Mouse (Mus musculus): ENCODE results near the gene Sstr3.

Gene Sstr3

DNA sequence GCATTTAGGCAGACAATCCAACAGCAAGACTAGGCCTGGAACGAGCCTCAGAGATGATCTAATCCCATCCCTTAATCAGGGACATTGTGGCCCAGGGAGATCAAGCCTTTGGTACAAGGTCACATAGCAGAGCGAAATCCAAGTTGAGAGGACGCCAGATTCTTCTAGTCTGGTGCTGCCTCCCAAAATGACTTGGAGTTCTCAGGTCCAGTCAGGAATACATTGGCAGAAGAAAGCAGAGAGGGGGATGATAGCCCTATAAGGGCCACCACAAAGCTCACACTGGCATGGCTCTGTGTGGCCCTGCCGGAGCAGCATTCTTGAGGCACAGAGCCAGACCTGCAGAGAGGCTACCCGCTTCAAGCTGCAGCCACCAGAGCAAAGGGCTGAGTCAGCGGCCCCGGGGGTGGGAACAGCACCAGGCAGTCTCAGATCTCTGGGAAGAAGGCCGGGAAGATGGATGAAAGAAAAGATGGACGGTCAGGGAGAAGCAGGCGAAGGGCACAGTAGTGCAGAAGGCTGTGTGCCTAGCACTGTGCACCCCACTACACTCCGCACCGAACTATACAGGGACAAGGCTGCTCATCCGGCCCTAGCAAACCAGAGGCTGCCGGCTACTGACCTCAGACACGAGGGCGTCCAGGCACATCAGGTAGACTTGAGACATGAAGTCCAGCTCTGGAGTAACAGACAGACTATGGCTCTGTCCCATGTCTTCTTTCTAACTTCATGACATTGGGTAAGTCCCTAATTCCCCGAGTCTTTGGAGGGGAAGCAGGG is 13.6 kb downstream of the Sstr3 start, which contains the start of gene C1qtnf6:
TSS of gene C1qtnf6 (minus strand) at position 746 of the 780 bp plus-strand sequence.
- 66% methylated on average over 17 of the region's 17 CpGs for WGBS

DNA sequence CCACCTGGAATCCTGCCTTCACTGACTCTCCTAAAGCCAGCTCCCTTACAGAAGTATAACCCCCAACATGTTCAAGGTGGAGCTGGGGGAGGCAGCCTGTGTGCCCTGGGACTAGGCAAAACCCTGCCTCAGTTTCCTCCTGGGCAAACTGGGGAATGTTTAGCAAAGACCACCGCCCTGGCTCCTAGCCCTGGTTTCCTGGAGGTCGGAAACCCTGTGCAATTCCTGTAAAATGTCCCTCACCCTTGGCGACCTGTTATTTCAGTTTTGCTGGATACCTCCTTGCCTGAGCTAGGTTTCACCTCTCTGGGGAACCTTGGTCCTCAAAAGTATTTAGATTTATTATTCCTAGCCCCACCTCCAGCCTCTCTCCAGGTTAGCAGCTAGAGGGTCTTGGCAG is 14.3 kb downstream of the Sstr3 start:
- WGBS, result 88% methylated on average over 3 of the region's 3 CpGs

DNA sequence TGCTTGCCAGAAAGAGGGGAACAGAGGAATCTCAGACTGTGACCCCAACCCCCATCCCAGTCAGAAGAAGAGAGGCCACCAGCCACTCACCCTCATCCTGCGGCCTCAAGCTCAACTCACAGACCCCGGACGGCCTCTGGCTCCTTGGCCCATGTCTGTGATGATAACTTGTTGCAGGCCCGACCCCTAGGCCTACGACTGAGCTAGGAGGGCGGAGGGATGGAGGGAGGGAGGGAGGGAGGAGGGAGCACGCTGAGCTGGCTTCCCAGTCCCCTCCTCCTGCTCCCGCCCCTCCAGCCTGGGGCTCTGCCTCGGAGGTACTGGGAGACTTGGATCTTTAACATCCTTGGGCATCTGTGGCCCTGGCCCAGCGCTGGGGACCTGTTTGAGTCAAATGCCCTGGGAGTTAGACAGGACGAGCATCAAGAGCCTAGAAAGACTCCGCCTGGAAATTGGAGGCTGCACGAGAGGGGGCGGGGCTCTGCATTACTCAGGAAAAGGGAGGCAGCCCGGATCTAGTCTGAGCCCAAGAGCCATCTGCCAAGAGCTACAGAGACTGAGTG is 15.0 kb downstream of the Sstr3 start:
- 9% methylated on average over 15 of the region's 15 CpGs for whole genome bisulfite sequencing

GRCm38 (mm10) chr15:78528726-78529411 is 15.6 kb downstream of the Sstr3 start:
- WGBS, result 45% methylated on average over 11 of the region's 11 CpGs

DNA sequence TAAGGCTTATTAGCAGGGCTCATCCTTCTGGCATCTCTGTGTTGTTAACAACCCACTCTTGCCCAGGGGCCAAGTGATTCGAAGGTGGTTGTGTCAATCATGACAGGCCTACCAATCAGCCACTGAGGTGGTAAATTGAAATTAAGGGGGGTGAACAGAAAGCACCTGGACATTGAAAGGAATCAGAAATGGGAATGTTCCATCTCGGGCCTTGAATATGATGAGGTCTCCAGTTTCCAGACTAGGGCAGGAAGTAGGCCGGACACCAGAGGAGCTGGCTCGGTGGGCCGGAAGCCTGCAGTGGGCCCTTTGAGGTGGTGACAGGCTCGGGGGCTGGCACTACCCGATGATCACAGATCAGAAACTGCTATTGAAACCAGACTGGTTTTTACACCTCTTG is 16.5 kb downstream of the Sstr3 start:
- 76% methylated on average over 7 of the region's 7 CpGs for WGBS

DNA sequence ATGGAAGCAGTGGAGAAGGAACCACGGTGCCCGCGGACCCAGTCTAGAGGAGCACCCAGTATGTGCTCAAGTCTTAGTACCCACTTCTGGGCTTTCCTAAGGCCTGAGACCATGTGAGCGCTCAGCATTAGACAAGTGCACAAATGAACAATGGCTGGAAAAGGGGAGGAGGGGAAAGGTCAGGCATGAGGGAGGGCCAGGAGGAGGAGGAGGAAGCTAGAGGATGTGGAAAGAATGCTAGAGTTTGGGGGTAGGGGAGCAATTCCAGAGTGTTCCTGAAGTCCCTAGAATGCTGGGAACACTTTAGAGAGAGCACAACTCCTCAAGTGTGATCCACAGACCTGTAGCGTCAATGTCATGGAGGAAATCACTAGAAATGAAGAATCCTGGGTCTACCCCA is 20.3 kb downstream of the Sstr3 start:
- 96% methylated on average over 5 of the region's 5 CpGs for WGBS

- 84% methylated on average over 6 of the region's 6 CpGs for WGBS
These were observed 22.6 kb downstream of the Sstr3 start for GRCm38 (mm10) chr15:78521892-78522291.

DNA sequence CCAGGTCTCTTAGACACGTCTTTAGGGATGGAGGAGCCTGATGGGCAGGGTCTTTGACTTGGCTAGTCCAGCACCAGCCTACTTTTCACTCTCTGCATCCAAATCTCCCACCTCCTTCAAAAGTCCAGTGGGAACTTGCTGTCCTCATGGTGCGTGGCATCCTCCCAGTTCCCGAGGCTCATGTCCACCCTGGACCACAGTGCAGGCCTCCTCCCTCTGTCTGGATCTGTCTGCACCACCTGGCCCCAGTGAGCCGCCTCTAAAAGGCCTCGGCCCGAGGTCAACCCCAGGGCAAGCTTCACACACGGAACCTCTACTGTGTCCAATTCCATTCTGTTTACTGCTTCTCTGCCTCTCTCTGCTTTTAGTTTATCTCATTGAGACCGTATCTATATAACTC is 23.2 kb downstream of the Sstr3 start:
- WGBS, result 85% methylated on average over 8 of the region's 8 CpGs

DNA sequence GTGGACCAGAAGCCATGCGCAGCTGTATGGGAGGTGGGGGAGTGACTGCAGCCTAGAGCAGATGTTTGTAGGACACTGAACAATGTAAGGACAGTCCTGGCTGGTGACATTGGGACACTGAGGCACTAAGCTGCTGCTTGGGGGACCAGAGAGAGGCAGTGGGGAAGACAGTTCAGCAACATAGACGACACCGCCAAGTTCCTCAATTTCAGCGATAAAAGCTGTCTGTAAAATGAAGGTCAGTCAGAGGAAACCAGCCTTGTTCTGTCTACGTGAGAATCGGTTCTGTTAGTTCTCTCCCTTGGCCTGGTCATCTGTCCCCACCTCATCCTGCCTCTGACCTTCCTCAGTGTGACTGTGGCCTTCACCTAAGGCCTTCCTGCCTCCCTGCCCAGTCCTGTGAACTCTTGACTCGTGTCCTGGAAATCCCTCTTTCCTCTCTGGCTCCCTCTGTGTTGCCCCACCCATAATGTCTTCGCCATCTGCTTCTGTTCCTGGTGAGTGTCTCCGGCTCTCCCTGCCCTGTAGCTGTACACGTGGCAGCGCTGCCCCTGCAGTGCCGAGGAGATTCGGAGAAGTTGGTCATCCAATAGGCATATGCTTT is 24.3 kb downstream of the Sstr3 start:
- 68% methylated on average over 13 of the region's 13 CpGs for WGBS

DNA sequence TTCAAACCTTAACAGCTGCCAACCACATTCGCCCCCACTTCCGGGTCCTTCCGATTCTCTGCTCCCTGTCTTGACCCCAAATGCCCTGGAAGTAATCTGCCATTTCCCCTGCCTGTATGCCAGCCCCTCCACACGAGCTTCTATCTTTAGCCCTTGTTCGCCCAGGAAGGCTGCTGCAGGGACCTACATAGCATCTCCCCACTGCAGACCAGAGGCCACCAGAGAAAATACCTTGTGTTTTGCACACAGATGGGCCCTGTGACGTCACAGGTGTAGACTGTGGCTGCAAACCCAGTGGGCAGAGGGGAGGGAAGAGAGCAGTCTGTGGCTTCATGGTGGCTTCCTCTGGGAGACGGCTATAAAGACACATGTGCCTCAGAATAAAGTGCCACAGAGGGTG is 26.3 kb downstream of the Sstr3 start:
- WGBS, result 42% methylated on average over 7 of the region's 7 CpGs

- WGBS, result 71% methylated on average over 6 of the region's 6 CpGs
These were observed 28.7 kb downstream of the Sstr3 start for GRCm38 (mm10) chr15:78515759-78516158.

DNA sequence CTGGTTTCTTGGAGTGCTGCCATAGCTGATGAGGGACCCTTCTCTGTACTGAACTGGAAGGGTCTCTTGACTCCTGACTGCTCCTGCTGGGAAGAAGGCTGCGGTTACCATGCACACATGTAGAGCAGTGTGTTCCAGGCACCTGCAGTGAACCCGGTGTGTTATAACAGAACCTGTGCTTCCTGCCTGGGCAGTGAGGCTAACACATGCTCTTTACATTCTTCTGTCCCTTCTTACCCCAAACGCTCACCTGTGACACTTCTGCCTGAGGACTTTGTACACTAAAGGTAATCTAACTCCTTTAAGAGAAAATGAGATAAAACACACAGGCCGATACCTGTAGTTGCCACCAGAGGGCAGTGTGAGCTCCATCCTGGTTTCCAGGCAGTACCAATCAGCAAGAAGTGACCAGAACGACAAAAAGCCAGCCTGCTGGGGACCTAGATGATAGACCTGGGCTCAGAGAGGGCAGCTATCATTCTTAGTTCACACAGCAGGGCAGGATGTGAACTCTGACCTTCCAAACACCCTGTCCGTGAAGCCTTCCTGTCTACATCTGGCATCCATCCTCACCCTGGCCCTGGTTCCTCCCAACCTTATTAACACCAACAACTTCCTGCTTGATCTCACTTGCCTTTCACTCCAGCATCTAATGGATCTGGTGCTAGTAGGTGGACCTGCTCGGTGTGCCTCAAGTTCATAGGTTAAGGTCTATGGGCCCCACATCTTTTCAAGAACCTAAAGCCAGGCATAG is 29.9 kb downstream of the Sstr3 start:
- 28% methylated on average over 7 of the region's 7 CpGs for WGBS

DNA sequence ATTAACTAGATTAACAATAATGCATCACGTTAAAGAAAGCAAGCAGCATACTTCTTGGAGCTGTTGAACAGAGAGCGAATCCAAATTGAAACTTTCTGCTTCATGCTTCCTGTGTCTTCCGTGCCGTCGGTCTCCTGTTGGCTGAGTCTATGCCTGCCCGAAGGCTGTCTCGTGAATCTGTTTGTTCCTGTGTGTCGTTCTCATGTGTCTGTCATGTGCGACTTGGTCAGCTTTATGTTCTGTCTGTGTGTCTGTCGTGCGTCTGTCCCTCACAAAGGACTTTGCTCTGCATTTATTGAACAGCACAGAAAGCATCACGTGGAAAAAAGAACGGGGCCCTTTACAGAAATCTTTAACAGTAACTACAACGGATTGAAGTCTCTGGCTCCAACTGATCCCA is 31.5 kb downstream of the Sstr3 start:
- 89% methylated on average over 14 of the region's 14 CpGs for WGBS

GRCm38 (mm10) chr15:78511951-78512350 is 32.5 kb downstream of the Sstr3 start:
- 85% methylated on average over 7 of the region's 7 CpGs for WGBS

DNA sequence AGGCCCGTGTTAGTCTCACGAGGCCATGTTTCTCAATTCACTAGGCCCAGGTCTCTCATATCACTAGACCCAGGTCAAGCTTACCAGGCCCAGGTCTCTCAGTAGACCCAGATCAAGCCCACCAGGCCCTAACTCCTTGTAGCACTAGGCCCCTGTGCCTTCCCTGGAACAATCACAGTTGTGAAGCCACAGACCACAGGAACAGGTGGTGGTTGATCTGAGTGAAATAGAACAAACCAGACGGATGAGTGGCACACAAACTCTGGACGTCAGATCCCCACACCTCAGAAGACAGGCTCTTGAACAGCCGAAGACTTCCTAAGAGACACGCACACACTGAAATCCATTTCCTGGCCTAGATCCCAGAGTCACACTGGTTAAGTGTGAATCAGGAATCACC is 33.7 kb downstream of the Sstr3 start:
- WGBS, result 77% methylated on average over 6 of the region's 6 CpGs

DNA sequence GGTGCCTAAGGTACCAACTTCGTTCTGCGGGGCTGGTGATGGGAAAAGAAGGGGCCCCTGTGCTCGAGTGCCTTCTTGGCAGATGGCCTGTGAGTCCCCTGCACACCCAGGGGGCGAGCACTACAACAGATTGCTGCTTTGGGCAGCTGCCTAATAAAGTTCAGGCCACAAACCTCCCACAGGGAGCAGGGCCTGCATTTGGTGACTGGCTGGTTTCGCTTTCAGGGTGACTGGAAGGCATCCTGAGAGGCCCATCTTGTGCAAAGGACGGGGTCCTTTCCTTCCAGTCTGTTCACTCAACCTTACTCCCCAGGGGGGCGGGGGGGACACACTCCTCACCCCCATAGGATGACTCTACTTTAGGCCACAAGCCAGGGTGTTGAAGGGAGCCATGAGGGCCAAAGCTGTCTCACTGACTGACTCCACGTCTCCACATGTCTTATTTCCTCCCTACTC is 34.3 kb downstream of the Sstr3 start:
- 73% methylated on average over 8 of the region's 8 CpGs for WGBS

DNA sequence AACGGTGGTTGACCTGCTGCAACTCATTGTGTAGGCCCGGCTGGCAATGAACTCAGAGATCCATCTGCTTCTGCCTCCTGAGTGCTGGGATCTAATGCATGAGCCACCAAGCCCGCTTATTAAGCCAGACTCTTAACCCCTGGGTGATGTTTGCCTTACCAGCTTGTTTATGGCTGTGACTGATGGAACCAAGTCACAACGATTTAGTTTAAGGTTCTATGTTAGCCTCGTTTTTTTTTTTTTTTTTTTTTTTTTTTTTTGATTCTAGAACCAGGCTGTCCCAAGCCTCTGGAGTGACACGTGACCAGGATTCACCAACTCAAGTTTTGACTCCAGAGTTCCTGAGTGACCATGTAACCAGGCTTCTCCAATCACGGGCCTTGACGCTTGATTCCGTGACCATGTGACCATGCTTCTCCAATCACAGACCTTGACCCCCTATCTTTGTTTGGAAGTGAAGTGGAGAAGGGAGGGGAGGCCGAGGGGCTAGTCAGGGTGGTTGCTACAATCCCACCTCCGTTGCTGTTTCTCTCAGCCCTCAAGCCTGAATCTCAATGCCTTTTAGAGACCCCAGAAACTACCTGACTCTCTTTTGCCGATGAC is 35.1 kb downstream of the Sstr3 start:
- WGBS, result 64% methylated on average over 12 of the region's 12 CpGs

DNA sequence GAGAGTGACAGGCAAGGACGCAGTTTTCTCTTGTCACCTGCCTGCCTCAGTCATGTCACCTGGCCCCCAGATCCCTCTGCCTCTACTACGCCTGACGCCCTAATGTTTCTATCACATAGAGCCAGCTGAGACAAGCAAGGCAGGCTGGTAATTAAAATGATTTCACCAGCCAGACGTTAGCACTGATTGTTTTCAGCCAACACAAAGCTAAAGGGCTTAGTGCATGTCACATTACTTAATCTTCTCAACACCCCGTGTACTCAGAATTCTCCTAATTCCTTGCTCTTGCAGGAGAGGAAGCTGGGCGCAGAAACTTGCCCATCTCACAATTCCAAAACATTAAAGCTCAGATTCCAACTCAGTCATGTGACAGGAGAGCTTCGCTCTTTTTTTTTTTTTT is 36.0 kb downstream of the Sstr3 start:
- 79% methylated on average over 7 of the region's 7 CpGs for WGBS

- WGBS, result 88% methylated on average over 3 of the region's 3 CpGs
These were observed 38.9 kb downstream of the Sstr3 start for GRCm38 (mm10) chr15:78505541-78505940.

DNA sequence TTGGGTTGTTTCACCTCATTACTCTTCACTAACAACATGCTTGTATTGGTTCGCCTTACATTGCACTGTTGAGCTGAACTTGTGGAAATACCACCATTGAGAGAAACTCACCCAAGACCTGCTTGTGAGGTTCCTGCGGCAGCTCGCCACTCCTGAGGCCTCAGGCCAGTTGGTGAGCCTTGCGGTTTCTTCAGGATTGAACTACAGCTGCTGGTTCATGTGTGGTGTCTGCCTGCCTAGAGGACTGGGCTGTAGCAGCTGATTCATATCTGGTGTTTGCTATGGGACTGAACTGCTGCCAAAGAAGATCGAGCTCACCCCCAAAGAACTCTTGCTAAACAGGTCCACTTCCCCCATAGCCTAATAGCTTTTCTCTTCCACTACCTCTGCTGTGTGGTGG is 39.7 kb downstream of the Sstr3 start:
- WGBS, result 92% methylated on average over 5 of the region's 5 CpGs

- 70% methylated on average over 1 of the region's 1 CpGs for WGBS
These were observed 40.5 kb downstream of the Sstr3 start for GRCm38 (mm10) chr15:78504013-78504412.

Data from cerebral cortex, adult 2 months (tissue).